Mouse (Mus musculus) intestine, embryonic 14.5 days (tissue): ENCODE results near the gene Olfr353. TPM values are rescaled to one million over a fixed set of nuclear protein-coding genes. Genes with fewer than 3 reads are reported as not detected.

ENCODE experiments used
- polyA plus RNA-seq: library from polyadenylated mRNA; unstranded; fragments of >200 nt; fragmentation: Nextera tagmentation; extraction: Ambion mirVana; gene quantifications from 2 replicates; pipeline ENCODE4 v1.2.1, GENCODE M21; 2014

The Olfr353 gene
- polyA plus RNA-seq, 1 experiment from 2014 or later = not detected

Other genes starting within 250 kb of the Olfr353 start
- gene Olfr346, start 207.1 kb downstream of the Olfr353 start, polyA plus RNA-seq = not detected in 2 replicates
- gene Olfr347, start 161.0 kb downstream of the Olfr353 start, polyA plus RNA-seq = not detected in 2 replicates
- not detected in 2 replicates for gene Olfr348, start 108.7 kb downstream of the Olfr353 start, polyA plus RNA-seq
- gene Olfr50, start 102.4 kb downstream of the Olfr353 start, polyA plus RNA-seq = not detected in 2 replicates
- gene Olfr3, start 75.9 kb downstream of the Olfr353 start, polyA plus RNA-seq = not detected in 2 replicates
- gene Olfr350, start 46.6 kb downstream of the Olfr353 start, polyA plus RNA-seq = not detected in 2 replicates
- gene Olfr351, start 30.3 kb downstream of the Olfr353 start, polyA plus RNA-seq = not detected in 2 replicates
- gene Olfr352, start 24.5 kb downstream of the Olfr353 start, polyA plus RNA-seq = not detected in 2 replicates
- gene Olfr354, start 12.7 kb upstream of the Olfr353 start, polyA plus RNA-seq = not detected in 2 replicates
- not detected in 2 replicates for gene Olfr355, start 36.0 kb upstream of the Olfr353 start, polyA plus RNA-seq
- gene Olfr356, start 44.2 kb upstream of the Olfr353 start, polyA plus RNA-seq = not detected in 2 replicates
- gene Olfr357, start 100.9 kb upstream of the Olfr353 start, polyA plus RNA-seq = not detected in 2 replicates
- not detected in 2 replicates for gene Olfr358, start 116.4 kb upstream of the Olfr353 start, polyA plus RNA-seq
- gene Olfr360, start 172.8 kb upstream of the Olfr353 start, polyA plus RNA-seq = not detected in 2 replicates
- gene Olfr361, start 196.4 kb upstream of the Olfr353 start, polyA plus RNA-seq = not detected in 2 replicates
- not detected in 2 replicates for gene Olfr362, start 225.0 kb upstream of the Olfr353 start, polyA plus RNA-seq
- not detected in 2 replicates for gene Olfr364-ps1, start 246.4 kb upstream of the Olfr353 start, polyA plus RNA-seq